Mouse (Mus musculus): Measurements from ENCODE around the gene Prkd2.

Gene Prkd2

GRCm38 (mm10) chr7:16826571-16826970, 16.1 kb upstream of the Prkd2 start:
- ATAC-seq (ENCODE audit: low TSS enrichment): no peak

- ATAC-seq (ENCODE audit: low TSS enrichment): no peak
These were observed 15.4 kb upstream of the Prkd2 start for GRCm38 (mm10) chr7:16827274-16827673.

GRCm38 (mm10) chr7:16830449-16830848, 12.3 kb upstream of the Prkd2 start:
- ATAC-seq (ENCODE audit: low TSS enrichment): no peak

GRCm38 (mm10) chr7:16837916-16838803, 4.5 kb upstream of the Prkd2 start:
- ATAC-seq (ENCODE audit: low TSS enrichment): no peak

GRCm38 (mm10) chr7:16838804-16839426, 3.8 kb upstream of the Prkd2 start:
- no peak for ATAC-seq (ENCODE audit: low TSS enrichment)

GRCm38 (mm10) chr7:16839427-16840108, 3.1 kb upstream of the Prkd2 start:
- no peak for ATAC-seq (ENCODE audit: low TSS enrichment)

- ATAC-seq (ENCODE audit: low TSS enrichment): no peak
These were observed 2.6 kb upstream of the Prkd2 start for GRCm38 (mm10) chr7:16840109-16840491.

- no peak for ATAC-seq (ENCODE audit: low TSS enrichment)
These were observed 1.6 kb upstream of the Prkd2 start for GRCm38 (mm10) chr7:16841078-16841477.

GRCm38 (mm10) chr7:16841561-16842560, 841 bp upstream of the Prkd2 start:
- ATAC-seq (ENCODE audit: low TSS enrichment): no peak

- ATAC-seq (ENCODE audit: low TSS enrichment): no peak
These were observed 904 bp downstream of the Prkd2 start for GRCm38 (mm10) chr7:16843441-16844171.

GRCm38 (mm10) chr7:16844696-16845071, 2.0 kb downstream of the Prkd2 start:
- ATAC-seq (ENCODE audit: low TSS enrichment): 0 out of 2 replicates have a peak, but pooled peaks have one; percentile 14

- no peak for ATAC-seq (ENCODE audit: low TSS enrichment)
These were observed 2.5 kb downstream of the Prkd2 start for GRCm38 (mm10) chr7:16845072-16845819.

GRCm38 (mm10) chr7:16845820-16846167, 3.1 kb downstream of the Prkd2 start:
- no peak for ATAC-seq (ENCODE audit: low TSS enrichment)

GRCm38 (mm10) chr7:16846775-16847174, 4.1 kb downstream of the Prkd2 start:
- no peak for ATAC-seq (ENCODE audit: low TSS enrichment)

- ATAC-seq (ENCODE audit: low TSS enrichment): no peak
These were observed 4.8 kb downstream of the Prkd2 start for GRCm38 (mm10) chr7:16847507-16847906.

GRCm38 (mm10) chr7:16848579-16848978, 5.9 kb downstream of the Prkd2 start:
- ATAC-seq (ENCODE audit: low TSS enrichment): 0 out of 2 replicates have a peak, but pooled peaks have one; percentile 36

GRCm38 (mm10) chr7:16851636-16852035, 8.9 kb downstream of the Prkd2 start:
- no peak for ATAC-seq (ENCODE audit: low TSS enrichment)

GRCm38 (mm10) chr7:16853302-16853831, 10.7 kb downstream of the Prkd2 start:
- peak; percentile 38; the same call in 1 of the 2 replicates for ATAC-seq (ENCODE audit: low TSS enrichment)

- 0 out of 2 replicates have a peak, but pooled peaks have one; percentile 29 for ATAC-seq (ENCODE audit: low TSS enrichment)
These were observed 15.6 kb downstream of the Prkd2 start for GRCm38 (mm10) chr7:16858336-16858735.
